ENCODE assay signal across 20 mouse cellular contexts in the genomic region with DNA sequence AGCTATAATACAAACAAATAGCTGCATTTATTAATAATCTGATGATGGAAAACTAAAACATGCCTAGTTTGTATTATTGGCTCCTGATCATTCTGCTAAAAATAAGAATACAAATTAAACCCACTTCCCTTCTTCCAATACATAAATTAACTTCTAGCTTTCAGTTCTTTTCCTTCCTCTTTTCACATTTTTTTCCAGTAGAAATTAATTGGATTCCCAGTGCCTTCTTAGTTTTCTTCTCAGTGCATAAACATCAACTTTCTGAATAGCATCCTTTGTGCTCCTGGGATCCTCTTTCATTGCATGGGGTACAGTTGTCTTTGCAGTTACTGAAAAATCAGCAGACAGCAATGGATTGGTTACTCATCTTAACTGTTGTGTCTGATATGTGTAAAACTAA.
DNase-seq lines count a peak whose midpoint lies in the region; ATAC-seq lines count a peak whose summit lies in the region.
"Had no signal": no experiment of that assay in that cellular context is flagged by ENCODE, and none has a peak within 500 bp of the region (broad histone marks: within the 10 kb centered on the region; RNA-seq: fewer than 3 reads in every experiment).

No protein-coding gene starts in this region.

- peak; percentile 24 for DNase-seq in A20 (ENCODE audit: low read depth, low spot score)
- DNase-seq in ovary, adult 18-20 months (ENCODE audit: low spot score): no peak
- DNase-seq in embryo, embryonic 11 days: no peak
- no peak for DNase-seq in cerebellum, adult 18-20 months
- DNase-seq: adrenal gland, adult 2 months; adrenal gland, adult 8-10 months; adrenal gland, postnatal 10 days; adrenal gland, postnatal 14 days; adrenal gland, postnatal 25 days; adrenal gland, postnatal 36 days; B cell, adult 2 months; cerebellum, adult 11 months; cerebellum, adult 11-12 months; cerebellum, adult 2 months; cerebellum, adult 8-10 months had no signal

- peak; percentile 60 to 61; a peak in 3 of 4 replicates for ATAC-seq in hematopoietic stem cell, adult 5-6 weeks (replicated peaks in 1 of 2; ENCODE audit: insufficient read depth in 1 of 2, low FRiP score in 2 of 2, low TSS enrichment in 1 of 2, low read depth in 1 of 2, poor library complexity in 2 of 2, severe bottlenecking in 2 of 2)
- peak; percentile 23; the same call in 1 of the 2 replicates for ATAC-seq in megakaryocyte progenitor cell, adult 5-6 weeks (replicated peaks; ENCODE audit: poor library complexity)
- ATAC-seq: activated CD4-positive, CD25-positive, alpha-beta regulatory T cell, adult 4 months; CD4-positive, CD25-positive, alpha-beta regulatory T cell, adult 4 months; Patski had no signal
